Mouse (Mus musculus) inflammation-experienced regulatory T-cells, adult 6 months (primary cell): Measurements from ENCODE around the gene Gm15093. TPM values are rescaled to one million over a fixed set of nuclear protein-coding genes. Genes with fewer than 3 reads are reported as not detected.
"Not testable (repeated sequence)": the region's sequence is repeated elsewhere in the genome, so short reads cannot be mapped to it uniquely, and the experiment has no call there.

Experiments used
- ATAC-seq: one replicate; pipeline ENCODE4 v1.8.0; 2017
- polyA plus RNA-seq, 3 experiments: library from polyadenylated mRNA; unstranded; fragments of 100-300 nt; shearing (Covaris generic); gene quantifications; one replicate each; pipeline ENCODE4 v1.2.1; 2017

The Gm15093 gene
- not detected for polyA plus RNA-seq

DNA sequence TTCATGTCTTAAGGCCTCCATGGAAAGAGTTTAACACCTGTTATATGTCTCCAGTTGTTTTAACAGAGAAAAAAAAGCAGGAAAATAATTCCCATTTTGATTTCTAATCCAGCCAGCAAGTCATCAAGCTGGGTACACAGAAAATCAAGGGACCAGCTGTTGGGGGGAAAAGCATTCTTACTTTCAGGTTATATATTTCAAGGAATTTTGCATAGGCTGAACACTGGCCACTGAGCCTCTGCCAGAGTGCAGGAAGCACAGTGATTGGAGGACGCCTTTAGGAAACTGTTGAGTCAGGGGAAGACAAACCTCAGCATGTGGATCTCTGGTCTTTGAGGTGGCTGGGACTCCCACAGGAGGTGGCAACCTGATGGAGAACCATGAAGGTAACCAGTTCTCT, at the start of gene Gm15093:
TSS of gene Gm15093 (plus strand) at position 301 of the 400 bp plus-strand sequence.
- ATAC-seq = not testable (repeated sequence)

Other genes starting within 250 kb of the Gm15093 start
- not detected for gene Ott, start 198.1 kb upstream of the Gm15093 start, polyA plus RNA-seq
- gene Gm15085, start 175.2 kb downstream of the Gm15093 start, polyA plus RNA-seq = not detected